Mouse (Mus musculus): Measurements from ENCODE around the gene Pxylp1. TPM values are rescaled to one million over a fixed set of nuclear protein-coding genes. Genes with fewer than 3 reads are reported as not detected.

The Pxylp1 gene
- polyA plus RNA-seq, 1 experiment from 2014 or later: 28.7 TPM

DNA sequence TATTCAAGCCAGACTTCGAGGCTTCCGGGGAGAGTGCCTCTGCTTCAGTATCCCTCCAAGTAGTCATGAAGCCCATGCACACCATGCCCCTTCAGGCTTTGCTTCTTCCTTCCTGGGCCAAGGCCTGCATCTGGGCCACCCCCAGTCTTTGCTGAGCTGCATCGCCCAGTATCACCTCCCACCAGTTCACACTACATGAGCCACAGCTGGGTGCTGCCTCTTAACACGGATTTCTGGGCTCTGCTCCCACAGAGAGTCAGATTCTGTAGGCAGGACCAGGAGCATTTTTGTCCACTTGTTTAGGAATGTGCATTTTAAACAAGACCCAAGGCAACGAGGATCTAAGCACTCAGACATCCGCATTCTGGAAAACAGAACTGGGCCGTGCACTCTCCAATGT lies 40.8 kb downstream of the Pxylp1 start:
- Histone ChIP-seq H3K27ac (no peak overlapping the region), H3K4me2 (replicated peaks) (no peak overlapping the region), H3K9me3 (no peaks in the 10 kb centered on the region), H3K9ac (no peak overlapping the region), H3K4me3 (no peak overlapping the region), H3K4me1 (peaks cover 11% of the 10 kb centered on the region), H3K36me3 (no peaks in the 10 kb centered on the region; the same call in 1 of the 2 replicates), H3K27me3 (no peaks in the 10 kb centered on the region)
- WGBS: 75% methylated on average over 7 of the region's 7 CpGs
- no peak for ATAC-seq (ENCODE audit: low FRiP score, low read depth)

GRCm38 (mm10) chr9:96851036-96851435 lies 41.4 kb downstream of the Pxylp1 start:
- Histone ChIP-seq H3K27me3 (no peaks in the 10 kb centered on the region), H3K9me3 (no peaks in the 10 kb centered on the region), H3K4me1 (peaks cover 11% of the 10 kb centered on the region), H3K4me3 (no peak overlapping the region), H3K27ac (no peak overlapping the region), H3K4me2 (replicated peaks) (no peak overlapping the region), H3K36me3 (no peaks in the 10 kb centered on the region; the same call in 1 of the 2 replicates), H3K9ac (no peak overlapping the region)
- ATAC-seq (ENCODE audit: low FRiP score, low read depth): no peak
- 81% methylated on average over 7 of the region's 7 CpGs for WGBS

DNA sequence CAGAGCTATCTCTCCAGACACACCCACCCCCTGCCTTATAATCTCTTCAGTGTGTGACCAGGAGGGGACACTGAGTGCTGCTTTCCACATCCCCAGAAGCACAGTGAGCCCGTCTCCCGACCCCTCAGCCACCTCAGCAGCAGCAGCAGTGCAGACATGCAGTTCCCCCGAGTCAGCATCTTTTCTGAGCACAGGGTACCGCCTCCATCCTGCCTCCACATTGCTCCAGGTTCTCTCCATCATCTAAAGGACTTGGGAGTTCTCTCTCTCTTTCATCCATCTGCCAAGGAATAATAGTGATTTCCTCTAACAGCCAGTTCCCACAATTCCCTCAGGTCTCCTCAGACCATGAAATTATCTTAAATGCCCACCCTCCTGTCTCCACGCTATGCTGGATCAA lies 43.5 kb downstream of the Pxylp1 start:
- H3K27ac ChIP-seq: no peak overlapping the region
- no peaks in the 10 kb centered on the region for H3K9me3 ChIP-seq
- no peak overlapping the region for H3K9ac ChIP-seq
- 44% methylated on average over 5 of the region's 5 CpGs for WGBS
- no peaks in the 10 kb centered on the region; the same call in 1 of the 2 replicates for H3K36me3 ChIP-seq
- peaks cover 20% of the 10 kb centered on the region for H3K4me1 ChIP-seq
- no peaks in the 10 kb centered on the region for H3K27me3 ChIP-seq
- no peak for ATAC-seq (ENCODE audit: low FRiP score, low read depth)
- H3K4me3 ChIP-seq: no peak overlapping the region
- H3K4me2 ChIP-seq (replicated peaks): no peak overlapping the region

GRCm38 (mm10) chr9:96846361-96846760 lies 46.1 kb downstream of the Pxylp1 start:
- Histone ChIP-seq H3K9ac (no peak overlapping the region), H3K4me3 (no peak overlapping the region), H3K4me2 (replicated peaks) (no peak overlapping the region), H3K4me1 (peaks cover 20% of the 10 kb centered on the region), H3K27ac (no peak overlapping the region), H3K27me3 (no peaks in the 10 kb centered on the region), H3K36me3 (peaks cover 5% of the 10 kb centered on the region; the same call in 1 of the 2 replicates), H3K9me3 (0 out of 2 replicates have a peak, but pooled peaks cover 6% of the 10 kb centered on the region)
- ATAC-seq (ENCODE audit: low FRiP score, low read depth): no peak
- WGBS: 77% methylated on average over 8 of the region's 8 CpGs

DNA sequence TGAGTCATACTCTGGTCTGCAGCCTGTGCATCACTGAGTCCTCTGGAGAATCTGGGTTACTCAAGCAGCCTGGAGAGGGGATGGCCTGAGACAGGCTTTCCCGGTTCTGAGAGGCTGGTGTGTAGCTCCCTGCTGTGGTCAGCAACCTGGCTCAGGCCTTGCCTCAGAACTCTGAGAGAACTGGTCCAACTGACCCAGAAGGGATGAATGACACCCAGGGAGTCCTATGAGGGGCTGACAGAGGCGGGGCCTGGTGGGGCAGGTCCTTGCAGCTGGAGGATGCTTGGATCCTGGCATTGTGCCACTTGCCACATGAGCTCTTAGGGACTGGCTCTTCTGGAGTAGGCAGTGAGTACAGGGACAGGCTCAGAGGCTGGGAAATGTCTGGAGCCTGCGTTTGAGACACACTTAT lies 47.7 kb downstream of the Pxylp1 start:
- no peak for ATAC-seq (ENCODE audit: low FRiP score, low read depth)
- no peak overlapping the region for H3K27ac ChIP-seq
- H3K27me3 ChIP-seq: no peaks in the 10 kb centered on the region
- no peak overlapping the region for H3K4me2 ChIP-seq (replicated peaks)
- WGBS: 57% methylated on average over 3 of the region's 3 CpGs
- H3K4me3 ChIP-seq: no peak overlapping the region
- peaks cover 20% of the 10 kb centered on the region for H3K4me1 ChIP-seq
- H3K36me3 ChIP-seq: peaks cover 5% of the 10 kb centered on the region; the same call in 1 of the 2 replicates
- 0 out of 2 replicates have a peak, but pooled peaks cover 7% of the 10 kb centered on the region for H3K9me3 ChIP-seq
- H3K9ac ChIP-seq: no peak overlapping the region

- Histone ChIP-seq H3K27me3 (no peaks in the 10 kb centered on the region), H3K4me2 (replicated peaks) (no peak overlapping the region), H3K9ac (no peak overlapping the region), H3K27ac (no peak overlapping the region), H3K4me3 (no peak overlapping the region), H3K36me3 (peaks cover 5% of the 10 kb centered on the region; the same call in 1 of the 2 replicates), H3K4me1 (peaks cover 20% of the 10 kb centered on the region), H3K9me3 (0 out of 2 replicates have a peak, but pooled peaks cover 7% of the 10 kb centered on the region)
- 92% methylated on average over 5 of the region's 5 CpGs for WGBS
- ATAC-seq (ENCODE audit: low FRiP score, low read depth): no peak
Measured at GRCm38 (mm10) chr9:96839376-96839775, 53.1 kb downstream of the Pxylp1 start.

GRCm38 (mm10) chr9:96838864-96839263 lies 53.6 kb downstream of the Pxylp1 start:
- Histone ChIP-seq H3K36me3 (peaks cover 5% of the 10 kb centered on the region; the same call in 1 of the 2 replicates), H3K9ac (no peak overlapping the region), H3K4me1 (peaks cover 20% of the 10 kb centered on the region), H3K4me2 (replicated peaks) (peak overlapping the region; percentile 12; the same call in 1 of the 2 replicates), H3K27me3 (no peaks in the 10 kb centered on the region), H3K9me3 (0 out of 2 replicates have a peak, but pooled peaks cover 7% of the 10 kb centered on the region), H3K27ac (no peak overlapping the region), H3K4me3 (no peak overlapping the region)
- peak; percentile 58 for ATAC-seq (ENCODE audit: low FRiP score, low read depth)
- WGBS: 36% methylated on average over 10 of the region's 10 CpGs

DNA sequence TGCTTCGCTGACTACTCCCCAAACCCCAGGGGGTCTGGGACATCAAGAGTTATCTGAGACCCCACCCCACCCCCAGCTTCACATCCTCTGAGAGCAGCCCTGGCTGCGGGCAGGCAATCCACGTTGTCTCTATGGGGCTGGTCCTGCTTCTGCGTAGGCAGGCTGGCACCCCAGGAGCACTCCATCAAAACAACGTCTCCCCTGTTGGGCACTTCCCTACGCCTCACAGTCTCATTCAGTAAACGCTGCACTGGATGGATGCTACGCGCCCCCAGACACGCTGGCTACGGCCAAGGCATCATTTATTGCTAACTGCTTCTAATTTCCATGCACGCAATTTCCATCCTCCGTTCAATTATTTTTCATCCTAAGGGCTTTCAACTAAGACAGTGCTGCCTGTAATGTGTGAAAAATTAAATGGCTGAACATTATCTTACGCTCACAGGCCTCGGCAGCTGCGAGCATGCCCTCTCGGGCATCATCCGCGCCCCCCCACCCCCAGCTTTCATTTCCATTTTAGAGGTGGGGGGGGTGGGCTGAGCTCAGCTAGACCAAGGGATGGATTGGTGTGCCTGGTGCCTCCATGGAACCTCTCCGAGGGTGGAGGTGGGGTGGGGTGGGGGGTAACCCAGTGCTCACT lies 54.6 kb downstream of the Pxylp1 start:
- Histone ChIP-seq H3K27me3 (no peaks in the 10 kb centered on the region), H3K4me1 (peaks cover 29% of the 10 kb centered on the region)

GRCm38 (mm10) chr9:96836984-96837383 lies 55.5 kb downstream of the Pxylp1 start:
- H3K27ac ChIP-seq: no peak overlapping the region
- 0 out of 2 replicates have a peak, but pooled peaks cover 7% of the 10 kb centered on the region for H3K9me3 ChIP-seq

More for the DNA sequence above, 54.6 kb downstream of the Pxylp1 start:
- Histone ChIP-seq H3K9me3 (0 out of 2 replicates have a peak, but pooled peaks cover 7% of the 10 kb centered on the region), H3K36me3 (peaks cover 5% of the 10 kb centered on the region; the same call in 1 of the 2 replicates), H3K27ac (no peak overlapping the region), H3K9ac (no peak overlapping the region), H3K4me2 (replicated peaks) (no peak overlapping the region), H3K4me3 (no peak overlapping the region)
- 50% methylated on average over 20 of the region's 20 CpGs for WGBS
- no peak for ATAC-seq (ENCODE audit: low FRiP score, low read depth)

DNA sequence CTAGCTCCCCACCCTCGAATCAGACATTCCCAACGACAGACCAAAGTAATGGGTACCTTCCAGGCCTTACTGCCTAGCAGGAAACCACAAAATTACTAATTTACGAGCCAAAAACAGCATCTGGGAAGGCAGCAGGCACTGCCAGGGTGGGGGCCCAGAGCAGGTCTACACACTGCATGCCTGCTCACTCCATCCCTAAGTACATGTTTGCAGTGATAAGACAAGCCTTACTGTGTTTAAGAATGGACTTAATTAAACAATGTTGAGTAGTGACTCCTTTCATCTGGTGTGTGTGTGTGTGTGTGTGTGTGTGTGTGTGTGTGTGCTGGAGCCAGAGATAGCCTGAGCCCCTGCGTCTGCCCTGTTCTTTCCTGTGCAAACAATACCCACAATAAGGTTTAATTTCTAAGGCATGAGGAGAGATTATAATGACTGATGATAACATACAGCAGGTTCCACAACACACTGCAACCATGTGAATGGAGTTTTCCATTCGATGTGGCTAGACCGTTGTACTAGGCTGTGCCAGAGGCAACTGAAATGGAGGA lies 57.0 kb downstream of the Pxylp1 start:
- H3K4me2 ChIP-seq (replicated peaks): no peak overlapping the region
- H3K4me3 ChIP-seq: no peak overlapping the region
- no peak for ATAC-seq (ENCODE audit: low FRiP score, low read depth)
- no peak overlapping the region for H3K27ac ChIP-seq
- WGBS: 64% methylated on average over 6 of the region's 6 CpGs
- no peaks in the 10 kb centered on the region for H3K27me3 ChIP-seq
- H3K9ac ChIP-seq: no peak overlapping the region
- no peaks in the 10 kb centered on the region for H3K9me3 ChIP-seq
- H3K36me3 ChIP-seq: no peaks in the 10 kb centered on the region
- peaks cover 40% of the 10 kb centered on the region for H3K4me1 ChIP-seq

More at GRCm38 (mm10) chr9:96836984-96837383, 55.5 kb downstream of the Pxylp1 start:
- WGBS: 43% methylated on average over 8 of the region's 8 CpGs
- no peaks in the 10 kb centered on the region for H3K27me3 ChIP-seq
- no peak overlapping the region for H3K4me3 ChIP-seq
- ATAC-seq (ENCODE audit: low FRiP score, low read depth): no peak
- no peak overlapping the region for H3K9ac ChIP-seq
- H3K36me3 ChIP-seq: no peaks in the 10 kb centered on the region
- H3K4me2 ChIP-seq (replicated peaks): no peak overlapping the region
- peaks cover 38% of the 10 kb centered on the region for H3K4me1 ChIP-seq

DNA sequence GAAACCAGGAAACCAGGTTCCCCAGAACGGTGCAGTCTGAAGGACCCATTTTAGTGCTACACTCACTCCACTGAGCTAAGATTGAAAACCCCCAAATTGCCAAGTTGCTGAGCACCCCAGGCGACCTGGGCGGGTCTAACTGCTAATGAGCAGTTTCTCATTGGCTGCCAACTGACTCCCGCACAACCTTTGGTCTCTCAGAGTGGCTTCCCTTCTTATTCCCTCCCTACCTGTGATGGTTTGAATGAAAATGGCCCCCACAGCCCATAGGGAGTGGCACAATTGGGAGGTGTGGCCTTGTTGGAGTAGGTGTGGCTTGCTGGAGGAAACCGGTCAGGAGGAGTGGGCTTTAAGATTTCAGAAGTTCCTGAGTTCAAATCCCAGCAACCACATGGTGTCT lies 58.9 kb downstream of the Pxylp1 start:
- Histone ChIP-seq H3K27me3 (no peaks in the 10 kb centered on the region), H3K4me3 (no peak overlapping the region), H3K9ac (no peak overlapping the region), H3K9me3 (no peaks in the 10 kb centered on the region), H3K4me1 (peaks cover 38% of the 10 kb centered on the region), H3K36me3 (no peaks in the 10 kb centered on the region; the same call in 1 of the 2 replicates), H3K4me2 (replicated peaks) (no peak overlapping the region), H3K27ac (no peak overlapping the region)
- no peak for ATAC-seq (ENCODE audit: low FRiP score, low read depth)
- WGBS: 54% methylated on average over 5 of the region's 5 CpGs

DNA sequence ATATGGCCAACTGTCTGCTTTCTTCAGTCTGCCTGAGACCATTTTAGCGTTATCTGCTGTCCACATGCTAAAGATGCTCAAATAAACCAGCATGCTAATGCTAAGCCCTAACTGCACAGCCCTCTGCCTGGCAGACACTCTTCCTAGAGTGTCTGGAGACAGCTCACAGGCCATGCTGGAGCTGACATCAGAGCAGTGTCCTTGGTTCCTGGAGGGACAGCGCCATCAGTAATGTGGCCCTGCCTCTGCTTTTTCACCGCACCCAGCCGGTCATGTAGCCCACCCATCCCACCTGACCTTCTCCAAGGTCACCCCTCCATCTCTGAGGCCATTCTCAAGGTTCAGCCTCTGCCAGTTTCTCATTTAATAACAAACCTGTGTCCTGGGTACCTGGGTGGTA lies 60.0 kb downstream of the Pxylp1 start:
- no peaks in the 10 kb centered on the region for H3K9me3 ChIP-seq
- no peak overlapping the region for H3K9ac ChIP-seq
- WGBS: 61% methylated on average over 4 of the region's 4 CpGs
- no peaks in the 10 kb centered on the region for H3K27me3 ChIP-seq
- no peak for ATAC-seq (ENCODE audit: low FRiP score, low read depth)
- H3K4me3 ChIP-seq: no peak overlapping the region
- H3K4me2 ChIP-seq (replicated peaks): no peak overlapping the region
- H3K4me1 ChIP-seq: peaks cover 30% of the 10 kb centered on the region
- H3K36me3 ChIP-seq: peaks cover 4% of the 10 kb centered on the region; the same call in 1 of the 2 replicates
- H3K27ac ChIP-seq: peak overlapping the region; percentile 39; the same call in 1 of the 2 replicates
